Mouse (Mus musculus) cerebellum, adult (tissue): Measurements from ENCODE around the gene Abi2.

ENCODE experiments used
- ATAC-seq: cut with Nextera tagmentation; 2 replicates; pipeline ENCODE4 v1.9.2; 2017; ENCODE audit warnings: mild to moderate bottlenecking, moderate library complexity, mixed read lengths; ENCODE audit not compliant: insufficient number of reproducible peaks, low FRiP score, low TSS enrichment

Abi2 gene

GRCm38 (mm10) chr1:60485649-60486048, 76.2 kb downstream of the Abi2 start:
- no peak for ATAC-seq

- ATAC-seq = no peak
Observed at GRCm38 (mm10) chr1:60488635-60489034, 79.2 kb downstream of the Abi2 start.

DNA sequence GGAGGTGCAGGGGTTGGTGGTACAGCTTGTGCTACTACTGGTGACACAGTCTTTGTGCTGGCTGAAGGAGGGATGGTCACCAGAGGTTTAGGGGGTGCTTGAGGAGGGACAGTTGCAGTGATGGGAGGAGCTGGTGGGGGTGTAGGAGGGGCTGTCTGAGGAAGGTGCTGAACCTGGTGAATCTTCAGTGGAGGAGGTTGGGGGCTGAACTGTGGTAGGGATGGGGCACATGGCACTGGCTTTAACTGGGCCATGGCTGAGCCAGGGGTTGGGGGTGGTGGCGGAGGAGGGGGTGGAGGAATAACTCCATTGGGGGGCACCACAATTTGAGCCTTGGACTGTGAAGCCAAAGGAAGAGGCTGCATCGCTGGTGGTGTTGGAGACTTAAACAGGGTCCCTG, 80.2 kb downstream of the Abi2 start:
- ATAC-seq = no peak

DNA sequence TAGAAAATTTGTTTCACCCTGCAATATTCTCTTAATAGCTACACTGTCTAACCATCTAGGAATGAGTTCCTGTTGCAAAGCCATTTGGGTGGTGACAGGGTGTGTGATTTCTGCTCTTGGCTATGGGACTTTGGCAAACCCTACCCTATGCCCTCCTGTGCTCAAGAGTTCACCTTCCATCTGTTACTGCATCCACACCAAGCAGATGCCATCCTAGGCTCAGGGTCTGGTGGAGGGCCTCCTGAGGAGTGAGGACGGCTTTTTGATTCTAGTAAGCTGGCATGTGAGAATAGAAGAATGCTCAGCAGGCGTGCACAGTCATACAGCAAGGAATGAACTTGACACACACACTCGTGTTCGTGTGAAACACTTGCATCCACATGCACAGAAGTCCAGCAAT, 81.1 kb downstream of the Abi2 start:
- peak; percentile 92 for ATAC-seq

GRCm38 (mm10) chr1:60492404-60492803, 83.0 kb downstream of the Abi2 start:
- no peak for ATAC-seq

GRCm38 (mm10) chr1:60493421-60493820, 84.0 kb downstream of the Abi2 start:
- ATAC-seq = no peak

DNA sequence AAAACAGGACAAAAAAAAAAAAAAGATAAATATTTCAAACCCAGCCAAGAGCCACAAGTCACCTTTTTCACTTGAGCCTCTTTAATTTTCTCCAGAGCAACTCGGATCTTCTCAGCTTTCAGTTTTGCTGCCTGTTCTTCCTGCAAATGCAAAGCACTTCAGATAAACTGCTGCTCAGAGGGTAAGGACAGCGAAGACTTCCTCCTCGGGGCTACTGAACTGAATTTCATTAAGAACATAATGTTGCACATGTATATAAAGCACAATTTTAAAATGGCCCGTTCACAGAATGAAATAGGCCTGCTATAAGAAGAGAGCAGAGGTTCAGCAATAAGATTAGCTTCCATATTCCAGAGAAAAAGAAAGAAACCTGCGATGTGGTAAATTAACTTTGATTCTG, 94.0 kb downstream of the Abi2 start:
- ATAC-seq = no peak

DNA sequence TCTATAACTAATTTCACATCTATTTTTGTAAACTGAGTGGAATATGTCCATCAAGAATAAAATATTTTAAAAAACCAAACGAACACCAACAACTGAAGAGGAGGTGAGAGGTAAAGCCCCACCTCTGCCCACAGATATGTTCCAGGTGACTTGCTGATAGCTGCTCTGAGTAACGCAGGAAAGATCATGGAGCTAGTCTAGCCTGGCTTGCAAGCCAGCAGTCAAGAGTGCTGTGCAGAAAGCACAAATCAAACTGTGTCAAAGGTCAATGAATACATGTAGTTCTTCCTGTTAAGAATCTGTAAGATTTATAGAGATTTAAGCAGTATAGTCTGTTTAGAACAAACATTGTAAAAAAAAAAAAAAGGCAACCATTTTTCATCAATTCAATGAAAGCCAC, 101.2 kb downstream of the Abi2 start:
- no peak for ATAC-seq

DNA sequence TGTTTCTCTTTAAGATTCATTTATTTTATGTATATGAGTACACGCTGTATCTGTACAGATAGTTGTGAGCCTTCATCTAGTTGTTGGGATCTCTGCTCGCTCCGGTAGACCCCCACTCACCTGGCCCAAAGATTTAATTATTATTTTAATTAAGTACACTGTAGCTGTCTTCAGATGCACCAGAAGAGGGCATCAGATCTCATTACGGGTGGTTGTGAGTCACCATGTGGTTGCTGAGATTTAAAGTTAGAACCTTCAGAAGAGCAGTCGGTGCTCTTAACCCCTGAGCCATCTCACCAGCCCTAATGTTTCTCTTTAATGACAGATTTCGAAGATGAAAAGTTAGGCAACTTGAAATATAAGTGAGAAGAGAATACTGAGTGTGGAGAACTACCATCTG, 120.7 kb downstream of the Abi2 start:
- no peak for ATAC-seq

GRCm38 (mm10) chr1:60530636-60531035, 121.2 kb downstream of the Abi2 start:
- ATAC-seq = no peak
